Mouse (Mus musculus): ENCODE data around the gene Gipr.

Gene Gipr

GRCm38 (mm10) chr7:19148180-19148874, 17.6 kb downstream of the Gipr start:
- no peak for DNase-seq

GRCm38 (mm10) chr7:19147497-19148045, 18.4 kb downstream of the Gipr start:
- no peak for DNase-seq

- DNase-seq, result no peak
Measured at GRCm38 (mm10) chr7:19146793-19147192, 19.1 kb downstream of the Gipr start.

GRCm38 (mm10) chr7:19137380-19137779, 28.5 kb downstream of the Gipr start:
- peak; percentile 44 to 49 for DNase-seq

- no peak for DNase-seq
Measured at GRCm38 (mm10) chr7:19136673-19137334, 29.1 kb downstream of the Gipr start.

GRCm38 (mm10) chr7:19136168-19136567, 29.8 kb downstream of the Gipr start:
- DNase-seq, result peak in 1 of 2 experiments; percentile 28

GRCm38 (mm10) chr7:19131324-19131848, 34.5 kb downstream of the Gipr start:
- DNase-seq, result peak; percentile 94 to 97

GRCm38 (mm10) chr7:19130657-19131056, 35.3 kb downstream of the Gipr start:
- no peak for DNase-seq

GRCm38 (mm10) chr7:19129396-19129795, 36.5 kb downstream of the Gipr start:
- DNase-seq, result no peak

- no peak for DNase-seq
Measured at GRCm38 (mm10) chr7:19127744-19128143, 38.2 kb downstream of the Gipr start.

GRCm38 (mm10) chr7:19124713-19125112, 41.2 kb downstream of the Gipr start:
- no peak for DNase-seq

- no peak for DNase-seq
Measured at GRCm38 (mm10) chr7:19121686-19122085, 44.2 kb downstream of the Gipr start.

- DNase-seq, result peak; percentile 90 to 97
Measured at GRCm38 (mm10) chr7:19119631-19120429, 46.1 kb downstream of the Gipr start, which contains the start of gene Fbxo46. Gene Fbxo46 (plus strand): TSS chr7:19119859.

GRCm38 (mm10) chr7:19119083-19119482, 46.8 kb downstream of the Gipr start:
- DNase-seq, result peak in 1 of 2 experiments; percentile 44

GRCm38 (mm10) chr7:19118028-19118771, 47.7 kb downstream of the Gipr start, which contains the start of gene Gm4969:
Gene Gm4969 (minus strand): TSS chr7:19118368.
- DNase-seq, result peak; percentile 61 to 65

GRCm38 (mm10) chr7:19109565-19109964, 56.4 kb downstream of the Gipr start:
- no peak for DNase-seq

GRCm38 (mm10) chr7:19107436-19107835, 58.5 kb downstream of the Gipr start:
- no peak for DNase-seq

All from cerebellum, adult 18-20 months (tissue).